Mouse (Mus musculus) liver, postnatal 0 days (tissue): ENCODE results near the gene Yjefn3.

ENCODE experiments used
- CTCF ChIP-seq: sonication (generic); IDR thresholded peaks from 2 replicates; pipeline ENCODE4 v1.5.1; 2016; ENCODE audit warnings: antibody characterized with exemption, low read depth
- EP300 ChIP-seq: IDR thresholded peaks from 2 replicates; pipeline ENCODE4 v1.6.1; 2016; ENCODE audit warnings: antibody characterized with exemption, low read depth, mild to moderate bottlenecking

- TF ChIP-seq CTCF (no peak), EP300 (no peak)
These were observed 38.3 kb downstream of the Yjefn3 start for GRCm38 (mm10) chr8:69864180-69864579.
